Mouse (Mus musculus): Measurements from ENCODE around the gene Celsr1.
"Not testable (repeated sequence)": the region's sequence is repeated elsewhere in the genome, so short reads cannot be mapped to it uniquely, and the experiment has no call there.

The Celsr1 gene

GRCm38 (mm10) chr15:86064191-86064849 lies 30.7 kb upstream of the Celsr1 start:
- DNase-seq (ENCODE audit: extremely low spot score) = no peak

- no peak for DNase-seq (ENCODE audit: extremely low spot score)
These were observed 28.4 kb upstream of the Celsr1 start for GRCm38 (mm10) chr15:86061848-86062481.

- no peak for DNase-seq (ENCODE audit: extremely low spot score)
These were observed 27.6 kb upstream of the Celsr1 start for GRCm38 (mm10) chr15:86061221-86061620.

GRCm38 (mm10) chr15:86060581-86060980 lies 27.0 kb upstream of the Celsr1 start:
- no peak for DNase-seq (ENCODE audit: extremely low spot score)

- no peak for DNase-seq (ENCODE audit: extremely low spot score)
These were observed 26.3 kb upstream of the Celsr1 start for GRCm38 (mm10) chr15:86059835-86060380.

GRCm38 (mm10) chr15:86058931-86059834 lies 25.6 kb upstream of the Celsr1 start:
- no peak for DNase-seq (ENCODE audit: extremely low spot score)

GRCm38 (mm10) chr15:86058394-86058915 lies 24.9 kb upstream of the Celsr1 start:
- DNase-seq (ENCODE audit: extremely low spot score) = peak; percentile 84

GRCm38 (mm10) chr15:86057908-86058307 lies 24.3 kb upstream of the Celsr1 start:
- peak; percentile 51 for DNase-seq (ENCODE audit: extremely low spot score)

GRCm38 (mm10) chr15:86057413-86057812 lies 23.8 kb upstream of the Celsr1 start, which contains the start of gene Gramd4:
Gene Gramd4 (plus strand): TSS chr15:86057695.
- DNase-seq (ENCODE audit: extremely low spot score) = no peak

- DNase-seq (ENCODE audit: extremely low spot score) = no peak
These were observed 22.7 kb upstream of the Celsr1 start for GRCm38 (mm10) chr15:86056221-86056760.

- not testable (repeated sequence) for DNase-seq (ENCODE audit: extremely low spot score)
These were observed 21.3 kb upstream of the Celsr1 start for GRCm38 (mm10) chr15:86054861-86055260.

- DNase-seq (ENCODE audit: extremely low spot score) = peak; percentile 83
These were observed 20.4 kb upstream of the Celsr1 start for GRCm38 (mm10) chr15:86053890-86054536.

- no peak for DNase-seq (ENCODE audit: extremely low spot score)
These were observed 18.4 kb upstream of the Celsr1 start for GRCm38 (mm10) chr15:86051878-86052478.

GRCm38 (mm10) chr15:86051152-86051551 lies 17.6 kb upstream of the Celsr1 start:
- DNase-seq (ENCODE audit: extremely low spot score) = no peak

GRCm38 (mm10) chr15:86050170-86050743 lies 16.7 kb upstream of the Celsr1 start:
- DNase-seq (ENCODE audit: extremely low spot score) = no peak

GRCm38 (mm10) chr15:86049510-86049909 lies 15.9 kb upstream of the Celsr1 start:
- no peak for DNase-seq (ENCODE audit: extremely low spot score)

GRCm38 (mm10) chr15:86042364-86042763 lies 8.8 kb upstream of the Celsr1 start:
- DNase-seq (ENCODE audit: extremely low spot score) = no peak

- DNase-seq (ENCODE audit: extremely low spot score) = no peak
These were observed 7.8 kb upstream of the Celsr1 start for GRCm38 (mm10) chr15:86041421-86041820.

- DNase-seq (ENCODE audit: extremely low spot score) = peak; percentile 79
These were observed 5.2 kb upstream of the Celsr1 start for GRCm38 (mm10) chr15:86038802-86039201.

GRCm38 (mm10) chr15:86035913-86036312 lies 2.3 kb upstream of the Celsr1 start:
- no peak for DNase-seq (ENCODE audit: extremely low spot score)
